Mouse (Mus musculus) heart, embryonic 10.5 days (tissue): ENCODE data around the gene Cd7. TPM values are rescaled to one million over a fixed set of nuclear protein-coding genes. Genes with fewer than 3 reads are reported as not detected.

ENCODE experiments used
- DNase-seq: peaks from one replicate; pipeline ENCODE4 v3.0.0-alpha.2; 2017; ENCODE audit warnings: low spot score
- H3K27ac ChIP-seq: fragments of 300-500 bp; sonication (generic); 2 replicates; pipeline ENCODE4 v1.5.1; 2016; ENCODE audit warnings: mild to moderate bottlenecking
- H3K27me3 ChIP-seq: fragments of 300-500 bp; sonication (generic); 2 replicates; pipeline ENCODE4 v1.6.1; 2016; ENCODE audit warnings: mild to moderate bottlenecking; ENCODE audit not compliant: poor library complexity, insufficient read depth, severe bottlenecking
- H3K36me3 ChIP-seq: fragments of 300-500 bp; sonication (generic); 2 replicates; pipeline ENCODE4 v1.6.1; 2016; ENCODE audit warnings: mild to moderate bottlenecking, moderate library complexity
- H3K4me1 ChIP-seq: fragments of 300-500 bp; sonication (generic); 2 replicates; pipeline ENCODE4 v1.6.1; 2016; ENCODE audit warnings: mild to moderate bottlenecking
- H3K4me3 ChIP-seq: fragments of 300-500 bp; sonication (generic); 2 replicates; pipeline ENCODE4 v1.5.1; 2016; ENCODE audit warnings: mild to moderate bottlenecking, moderate library complexity
- H3K9me3 ChIP-seq: fragments of 300-500 bp; sonication (generic); 2 replicates; pipeline ENCODE4 v1.6.1; 2016; ENCODE audit warnings: mild to moderate bottlenecking, moderate library complexity
- WGBS: fragments of 180-500 bp; shearing (Covaris S2); methylation state at CpG from one replicate; pipeline ENCODE4 v1.1.7; 2016; 5-methylcytosine and 5-hydroxymethylcytosine counted together
- polyA plus RNA-seq: library from polyadenylated mRNA; unstranded; fragments of >200 nt; fragmentation: Nextera tagmentation; extraction: Ambion mirVana; gene quantifications from 2 replicates; pipeline ENCODE4 v1.2.1, GENCODE M21; 2016

Cd7 gene
- polyA plus RNA-seq, 1 experiment from 2014 or later, result not detected

GRCm38 (mm10) chr11:121042480-121042879 is 3.3 kb upstream of the Cd7 start:
- H3K27me3 ChIP-seq, result peaks cover 28% of the 10 kb centered on the region; the same call in 1 of the 2 replicates
- H3K4me3 ChIP-seq, result no peak overlapping the region
- WGBS, result 75% methylated on average over 4 of the region's 4 CpGs
- H3K36me3 ChIP-seq, result no peaks in the 10 kb centered on the region
- H3K9me3 ChIP-seq, result no peaks in the 10 kb centered on the region
- no peak for DNase-seq
- no peak overlapping the region for H3K27ac ChIP-seq
- H3K4me1 ChIP-seq, result 0 out of 2 replicates have a peak, but pooled peaks cover 5% of the 10 kb centered on the region

GRCm38 (mm10) chr11:121041636-121042035 is 2.4 kb upstream of the Cd7 start:
- Histone ChIP-seq H3K9me3 (no peaks in the 10 kb centered on the region), H3K36me3 (no peaks in the 10 kb centered on the region), H3K4me1 (0 out of 2 replicates have a peak, but pooled peaks cover 5% of the 10 kb centered on the region), H3K27ac (no peak overlapping the region), H3K27me3 (peaks cover 37% of the 10 kb centered on the region), H3K4me3 (no peak overlapping the region)
- DNase-seq, result no peak
- 64% methylated on average over 4 of the region's 4 CpGs for WGBS

GRCm38 (mm10) chr11:121041212-121041611 is 2.0 kb upstream of the Cd7 start:
- WGBS, result 6% methylated on average over 4 of the region's 4 CpGs
- no peak overlapping the region for H3K4me3 ChIP-seq
- H3K27me3 ChIP-seq, result peaks cover 41% of the 10 kb centered on the region
- H3K9me3 ChIP-seq, result no peaks in the 10 kb centered on the region
- DNase-seq, result peak; percentile 86
- H3K36me3 ChIP-seq, result no peaks in the 10 kb centered on the region
- H3K27ac ChIP-seq, result no peak overlapping the region
- H3K4me1 ChIP-seq, result 0 out of 2 replicates have a peak, but pooled peaks cover 5% of the 10 kb centered on the region

GRCm38 (mm10) chr11:121038366-121039240 is 615 bp downstream of the Cd7 start:
- Histone ChIP-seq H3K36me3 (no peaks in the 10 kb centered on the region), H3K27ac (no peak overlapping the region), H3K4me1 (no peaks in the 10 kb centered on the region), H3K9me3 (no peaks in the 10 kb centered on the region), H3K27me3 (peaks cover 37% of the 10 kb centered on the region), H3K4me3 (no peak overlapping the region)
- WGBS, result 82% methylated on average over 11 of the region's 11 CpGs
- DNase-seq, result no peak

GRCm38 (mm10) chr11:121033118-121033517 is 6.1 kb downstream of the Cd7 start:
- H3K4me1 ChIP-seq, result no peaks in the 10 kb centered on the region
- 77% methylated on average over 5 of the region's 5 CpGs for WGBS
- DNase-seq, result no peak
- H3K9me3 ChIP-seq, result no peaks in the 10 kb centered on the region
- H3K36me3 ChIP-seq, result no peaks in the 10 kb centered on the region
- H3K4me3 ChIP-seq, result no peak overlapping the region
- no peak overlapping the region for H3K27ac ChIP-seq
- H3K27me3 ChIP-seq, result peaks cover 32% of the 10 kb centered on the region

- Histone ChIP-seq H3K9me3 (no peaks in the 10 kb centered on the region), H3K36me3 (no peaks in the 10 kb centered on the region), H3K27ac (no peak overlapping the region), H3K4me1 (no peaks in the 10 kb centered on the region), H3K4me3 (no peak overlapping the region), H3K27me3 (peaks cover 7% of the 10 kb centered on the region)
- WGBS, result 75% methylated on average over 7 of the region's 7 CpGs
- DNase-seq, result no peak
These were observed 12.0 kb downstream of the Cd7 start for GRCm38 (mm10) chr11:121027259-121027658.

- WGBS, result 46% methylated on average over 6 of the region's 6 CpGs
These were observed 15.1 kb downstream of the Cd7 start for GRCm38 (mm10) chr11:121024163-121024562.

GRCm38 (mm10) chr11:121019501-121019900 is 19.7 kb downstream of the Cd7 start:
- no peak overlapping the region for H3K27ac ChIP-seq
- no peaks in the 10 kb centered on the region for H3K36me3 ChIP-seq
- no peaks in the 10 kb centered on the region for H3K9me3 ChIP-seq
- peaks cover 24% of the 10 kb centered on the region for H3K27me3 ChIP-seq
- H3K4me3 ChIP-seq, result no peak overlapping the region
- DNase-seq, result no peak
- 81% methylated on average over 5 of the region's 5 CpGs for WGBS
- peaks cover 15% of the 10 kb centered on the region for H3K4me1 ChIP-seq

More at GRCm38 (mm10) chr11:121024163-121024562, 15.1 kb downstream of the Cd7 start:
- no peak overlapping the region for H3K4me3 ChIP-seq
- no peak overlapping the region for H3K27ac ChIP-seq
- no peaks in the 10 kb centered on the region for H3K9me3 ChIP-seq
- H3K36me3 ChIP-seq, result no peaks in the 10 kb centered on the region
- no peak for DNase-seq
- H3K4me1 ChIP-seq, result no peaks in the 10 kb centered on the region
- peaks cover 6% of the 10 kb centered on the region for H3K27me3 ChIP-seq

- H3K4me3 ChIP-seq, result no peak overlapping the region
- H3K9me3 ChIP-seq, result no peaks in the 10 kb centered on the region
- WGBS, result 36% methylated on average over 3 of the region's 3 CpGs
- H3K27ac ChIP-seq, result no peak overlapping the region
- peak; percentile 76 for DNase-seq
- no peaks in the 10 kb centered on the region for H3K36me3 ChIP-seq
- H3K27me3 ChIP-seq, result peaks cover 30% of the 10 kb centered on the region
- peaks cover 16% of the 10 kb centered on the region for H3K4me1 ChIP-seq
These were observed 21.5 kb downstream of the Cd7 start for GRCm38 (mm10) chr11:121017703-121018102.

- DNase-seq, result no peak
- no peaks in the 10 kb centered on the region for H3K36me3 ChIP-seq
- peaks cover 35% of the 10 kb centered on the region for H3K27me3 ChIP-seq
- H3K9me3 ChIP-seq, result no peaks in the 10 kb centered on the region
- 0 out of 2 replicates have a peak overlapping the region, but pooled peaks have one; percentile 29 for H3K27ac ChIP-seq
- no peak overlapping the region for H3K4me3 ChIP-seq
- peaks cover 16% of the 10 kb centered on the region for H3K4me1 ChIP-seq
- 47% methylated on average over 6 of the region's 6 CpGs for WGBS
These were observed 23.7 kb downstream of the Cd7 start for GRCm38 (mm10) chr11:121015472-121015871.

GRCm38 (mm10) chr11:121014896-121015300 is 24.3 kb downstream of the Cd7 start:
- Histone ChIP-seq H3K27me3 (peaks cover 35% of the 10 kb centered on the region), H3K4me3 (peak overlapping the region; percentile 43), H3K4me1 (peaks cover 16% of the 10 kb centered on the region), H3K9me3 (no peaks in the 10 kb centered on the region), H3K36me3 (no peaks in the 10 kb centered on the region), H3K27ac (no peak overlapping the region)
- 37% methylated on average over 19 of the region's 19 CpGs for WGBS
- peak; percentile 84 for DNase-seq

GRCm38 (mm10) chr11:121013656-121014055 is 25.6 kb downstream of the Cd7 start:
- Histone ChIP-seq H3K27me3 (peaks cover 35% of the 10 kb centered on the region), H3K4me1 (peaks cover 16% of the 10 kb centered on the region), H3K4me3 (no peak overlapping the region), H3K36me3 (no peaks in the 10 kb centered on the region), H3K9me3 (no peaks in the 10 kb centered on the region), H3K27ac (no peak overlapping the region)
- no peak for DNase-seq
- WGBS, result 77% methylated on average over 7 of the region's 7 CpGs

GRCm38 (mm10) chr11:121010044-121010755 is 29.0 kb downstream of the Cd7 start:
- no peak for DNase-seq
- Histone ChIP-seq H3K27me3 (peaks cover 15% of the 10 kb centered on the region; the same call in 1 of the 2 replicates), H3K4me1 (peaks cover 8% of the 10 kb centered on the region), H3K9me3 (no peaks in the 10 kb centered on the region), H3K36me3 (no peaks in the 10 kb centered on the region), H3K4me3 (no peak overlapping the region), H3K27ac (no peak overlapping the region)
- 92% methylated on average over 3 of the region's 3 CpGs for WGBS
